Mouse (Mus musculus) midbrain, embryonic 13.5 days (tissue): ENCODE measurements around the gene Sdc4. TPM values are rescaled to one million over a fixed set of nuclear protein-coding genes. Genes with fewer than 3 reads are reported as not detected.

Experiments used
- ATAC-seq: fragments of 200-750 bp; cut with Nextera tagmentation; 2 replicates; pipeline ENCODE4 v1.8.0; 2017; ENCODE audit warnings: mild to moderate bottlenecking, moderate TSS enrichment, moderate library complexity
- H3K27ac ChIP-seq: fragments of 300-500 bp; sonication (generic); 2 replicates; pipeline ENCODE4 v1.5.1; 2015; ENCODE audit warnings: inconsistent platforms, mild to moderate bottlenecking, moderate library complexity
- H3K27me3 ChIP-seq: fragments of 300-500 bp; sonication (generic); 2 replicates; pipeline ENCODE4 v1.6.1; 2015; ENCODE audit warnings: mild to moderate bottlenecking, inconsistent platforms
- H3K36me3 ChIP-seq: fragments of 300-500 bp; sonication (generic); 2 replicates; pipeline ENCODE4 v1.6.1; 2015; ENCODE audit warnings: mild to moderate bottlenecking, inconsistent platforms
- H3K4me1 ChIP-seq: fragments of 300-500 bp; sonication (generic); replicated peaks from 2 replicates; pipeline ENCODE4 v1.6.1; 2015; ENCODE audit warnings: inconsistent platforms
- H3K4me2 ChIP-seq: fragments of 300-500 bp; sonication (generic); replicated peaks from 2 replicates; pipeline ENCODE4 v1.6.1; 2015; ENCODE audit warnings: moderate library complexity, mild to moderate bottlenecking, inconsistent platforms
- H3K4me3 ChIP-seq: fragments of 300-500 bp; sonication (generic); replicated peaks from 2 replicates; pipeline ENCODE4 v1.5.1; 2015; ENCODE audit warnings: mild to moderate bottlenecking, inconsistent platforms
- H3K9ac ChIP-seq: fragments of 300-500 bp; sonication (generic); replicated peaks from 2 replicates; pipeline ENCODE4 v1.6.1; 2015; ENCODE audit warnings: mild to moderate bottlenecking, inconsistent platforms
- H3K9me3 ChIP-seq: fragments of 300-500 bp; sonication (generic); 2 replicates; pipeline ENCODE4 v1.6.1; 2016; ENCODE audit warnings: mild to moderate bottlenecking, inconsistent platforms
- WGBS: fragments of 180-500 bp; shearing (Covaris S2); methylation state at CpG from one replicate; pipeline ENCODE4 v1.1.7; 2015; 5-methylcytosine and 5-hydroxymethylcytosine counted together
- polyA plus RNA-seq: library from polyadenylated mRNA; unstranded; fragments of >200 nt; fragmentation: Nextera tagmentation; extraction: Ambion mirVana; gene quantifications from 2 replicates; pipeline ENCODE4 v1.2.1, GENCODE M21; 2015

Gene Sdc4
- 6.5 and 7.3 TPM in 2 replicates for polyA plus RNA-seq

GRCm38 (mm10) chr2:164443460-164444000 lies at the start of gene Sdc4:
Sdc4 (minus strand) TSS chr2:164443887.
- no peak within 1 kb of the TSS for H3K27ac ChIP-seq
- peak within 1 kb of the TSS; percentile 81 for H3K4me2 ChIP-seq
- peak; percentile 22; the same call in 1 of the 2 replicates for ATAC-seq
- H3K9me3 ChIP-seq, result no peaks in the 10 kb centered on the region
- no peaks in the 10 kb centered on the region for H3K36me3 ChIP-seq
- H3K4me1 ChIP-seq, result peaks cover 25% of the 10 kb centered on the region
- 7% methylated on average over 18 of the region's 18 CpGs for WGBS
- H3K4me3 ChIP-seq, result peak within 1 kb of the TSS; percentile 48
- peaks cover 31% of the 10 kb centered on the region for H3K27me3 ChIP-seq
- H3K9ac ChIP-seq, result peak within 1 kb of the TSS; percentile 63

GRCm38 (mm10) chr2:164487812-164488211 lies 44.1 kb upstream of the Sdc4 start:
- H3K9ac ChIP-seq, result no peak overlapping the region
- H3K9me3 ChIP-seq, result no peaks in the 10 kb centered on the region
- H3K27ac ChIP-seq, result no peak overlapping the region
- peaks cover 19% of the 10 kb centered on the region for H3K4me1 ChIP-seq
- ATAC-seq, result no peak
- H3K4me2 ChIP-seq, result no peak overlapping the region
- H3K27me3 ChIP-seq, result peaks cover 39% of the 10 kb centered on the region
- WGBS, result 67% methylated on average over 9 of the region's 9 CpGs
- peaks cover 7% of the 10 kb centered on the region for H3K36me3 ChIP-seq
- no peak overlapping the region for H3K4me3 ChIP-seq

- peaks cover 7% of the 10 kb centered on the region for H3K36me3 ChIP-seq
- H3K9ac ChIP-seq, result peak overlapping the region; percentile 75
- peak; percentile 25; the same call in 1 of the 2 replicates for ATAC-seq
- H3K4me1 ChIP-seq, result peaks cover 19% of the 10 kb centered on the region
- no peak overlapping the region for H3K27ac ChIP-seq
- H3K27me3 ChIP-seq, result peaks cover 39% of the 10 kb centered on the region
- peak overlapping the region; percentile 100 for H3K4me2 ChIP-seq
- 13% methylated on average over 11 of the region's 11 CpGs for WGBS
- H3K9me3 ChIP-seq, result no peaks in the 10 kb centered on the region
- peak overlapping the region; percentile 74 for H3K4me3 ChIP-seq
Observed at GRCm38 (mm10) chr2:164487115-164487527, 43.4 kb upstream of the Sdc4 start.

- Histone ChIP-seq H3K4me2 (peak overlapping the region; percentile 100), H3K27me3 (peaks cover 39% of the 10 kb centered on the region), H3K36me3 (peaks cover 7% of the 10 kb centered on the region), H3K4me1 (peaks cover 19% of the 10 kb centered on the region), H3K9ac (peak overlapping the region; percentile 75), H3K4me3 (peak overlapping the region; percentile 74), H3K27ac (no peak overlapping the region), H3K9me3 (no peaks in the 10 kb centered on the region)
- peak; percentile 64 for ATAC-seq
- under 1% methylated on average over 75 of the region's 90 CpGs for WGBS
Observed at GRCm38 (mm10) chr2:164486258-164487114, 42.8 kb upstream of the Sdc4 start.

GRCm38 (mm10) chr2:164485681-164486257 lies 42.1 kb upstream of the Sdc4 start, which contains the start of gene Dbndd2:
Dbndd2 (plus strand) TSS chr2:164486106.
- H3K36me3 ChIP-seq, result peaks cover 7% of the 10 kb centered on the region
- no peak within 1 kb of the TSS for H3K27ac ChIP-seq
- WGBS, result under 1% methylated on average over 26 of the region's 26 CpGs
- peak within 1 kb of the TSS; percentile 100 for H3K4me2 ChIP-seq
- ATAC-seq, result peak; percentile 59
- peaks cover 19% of the 10 kb centered on the region for H3K4me1 ChIP-seq
- peak within 1 kb of the TSS; percentile 75 for H3K9ac ChIP-seq
- H3K9me3 ChIP-seq, result no peaks in the 10 kb centered on the region
- peak within 1 kb of the TSS; percentile 74 for H3K4me3 ChIP-seq
- H3K27me3 ChIP-seq, result peaks cover 39% of the 10 kb centered on the region

GRCm38 (mm10) chr2:164473624-164474023 lies 29.9 kb upstream of the Sdc4 start, which contains the start of gene Trp53tg5:
Trp53tg5 (minus strand) TSS chr2:164473724.
- Histone ChIP-seq H3K36me3 (peaks cover 66% of the 10 kb centered on the region), H3K4me2 (no peak within 1 kb of the TSS), H3K27me3 (no peaks in the 10 kb centered on the region), H3K9ac (no peak within 1 kb of the TSS), H3K9me3 (no peaks in the 10 kb centered on the region), H3K4me3 (no peak within 1 kb of the TSS), H3K27ac (no peak within 1 kb of the TSS), H3K4me1 (no peaks in the 10 kb centered on the region)
- WGBS, result 81% methylated on average over 6 of the region's 6 CpGs
- no peak for ATAC-seq

- no peak overlapping the region for H3K9ac ChIP-seq
- H3K27me3 ChIP-seq, result no peaks in the 10 kb centered on the region
- H3K36me3 ChIP-seq, result peaks cover 78% of the 10 kb centered on the region
- H3K4me1 ChIP-seq, result no peaks in the 10 kb centered on the region
- H3K4me2 ChIP-seq, result no peak overlapping the region
- H3K9me3 ChIP-seq, result no peaks in the 10 kb centered on the region
- no peak for ATAC-seq
- 31% methylated on average over 10 of the region's 10 CpGs for WGBS
- H3K27ac ChIP-seq, result no peak overlapping the region
- H3K4me3 ChIP-seq, result no peak overlapping the region
Observed at GRCm38 (mm10) chr2:164470254-164470653, 26.6 kb upstream of the Sdc4 start.

- Histone ChIP-seq H3K9ac (no peak overlapping the region), H3K27ac (no peak overlapping the region), H3K36me3 (peaks cover 75% of the 10 kb centered on the region), H3K4me1 (peaks cover 13% of the 10 kb centered on the region), H3K9me3 (no peaks in the 10 kb centered on the region), H3K27me3 (no peaks in the 10 kb centered on the region), H3K4me3 (no peak overlapping the region), H3K4me2 (no peak overlapping the region)
- WGBS, result 88% methylated on average over 5 of the region's 5 CpGs
- no peak for ATAC-seq
Observed at GRCm38 (mm10) chr2:164466787-164467186, 23.1 kb upstream of the Sdc4 start.

GRCm38 (mm10) chr2:164465161-164465560 lies 21.5 kb upstream of the Sdc4 start:
- H3K4me3 ChIP-seq, result no peak overlapping the region
- no peak overlapping the region for H3K27ac ChIP-seq
- no peak overlapping the region for H3K4me2 ChIP-seq
- H3K36me3 ChIP-seq, result peaks cover 65% of the 10 kb centered on the region
- H3K9me3 ChIP-seq, result no peaks in the 10 kb centered on the region
- peaks cover 15% of the 10 kb centered on the region for H3K4me1 ChIP-seq
- H3K9ac ChIP-seq, result no peak overlapping the region
- no peaks in the 10 kb centered on the region for H3K27me3 ChIP-seq
- ATAC-seq, result no peak

GRCm38 (mm10) chr2:164460745-164461551 lies 17.3 kb upstream of the Sdc4 start, which contains the start of gene Gm20458:
Gm20458 (plus strand) TSS chr2:164460967.
- H3K9me3 ChIP-seq, result no peaks in the 10 kb centered on the region
- H3K4me3 ChIP-seq, result peak within 1 kb of the TSS; percentile 78
- peak within 1 kb of the TSS; percentile 83 for H3K9ac ChIP-seq
- under 1% methylated on average over 64 of the region's 79 CpGs for WGBS
- H3K4me1 ChIP-seq, result peaks cover 25% of the 10 kb centered on the region
- peak within 1 kb of the TSS; percentile 92 for H3K27ac ChIP-seq
- peaks cover 28% of the 10 kb centered on the region for H3K36me3 ChIP-seq
- H3K27me3 ChIP-seq, result no peaks in the 10 kb centered on the region
- ATAC-seq, result peak; percentile 100
- peak within 1 kb of the TSS; percentile 76 for H3K4me2 ChIP-seq

- H3K9ac ChIP-seq, result no peak overlapping the region
- no peak overlapping the region for H3K27ac ChIP-seq
- no peak for ATAC-seq
- no peaks in the 10 kb centered on the region for H3K27me3 ChIP-seq
- 88% methylated on average over 8 of the region's 8 CpGs for WGBS
- peaks cover 25% of the 10 kb centered on the region for H3K4me1 ChIP-seq
- H3K4me2 ChIP-seq, result no peak overlapping the region
- H3K9me3 ChIP-seq, result no peaks in the 10 kb centered on the region
- H3K4me3 ChIP-seq, result no peak overlapping the region
- H3K36me3 ChIP-seq, result peaks cover 6% of the 10 kb centered on the region
Observed at GRCm38 (mm10) chr2:164458535-164458934, 14.8 kb upstream of the Sdc4 start.
